Mouse (Mus musculus) liver, embryonic 14.5 days (tissue): ENCODE data around the gene Stat5b.

Experiments used
- CTCF ChIP-seq: IDR thresholded peaks from 2 replicates; pipeline ENCODE4 v1.5.1; 2016; ENCODE audit warnings: antibody characterized with exemption, low read depth, control low read depth
- EP300 ChIP-seq: IDR thresholded peaks from 2 replicates; pipeline ENCODE4 v1.6.1; 2016; ENCODE audit warnings: antibody characterized with exemption, low read depth

- TF ChIP-seq CTCF = no peak
- no peak for TF ChIP-seq EP300
Measured at GRCm38 (mm10) chr11:100778069-100778468, 72.5 kb downstream of the Stat5b start.
